Mouse (Mus musculus) intestine, embryonic 16.5 days (tissue): Measurements from ENCODE around the gene Gm10031. TPM values are rescaled to one million over a fixed set of nuclear protein-coding genes. Genes with fewer than 3 reads are reported as not detected.

Experiments used
- ATAC-seq: fragments of 200-750 bp; cut with Nextera tagmentation; 2 replicates; pipeline ENCODE4 v1.8.0; 2017; ENCODE audit warnings: moderate TSS enrichment, moderate library complexity
- H3K27ac ChIP-seq: fragments of 300-500 bp; sonication (generic); 2 replicates; pipeline ENCODE4 v1.5.1; 2014; ENCODE audit warnings: mild to moderate bottlenecking, low read length
- H3K27me3 ChIP-seq: fragments of 300-500 bp; sonication (generic); replicated peaks from 2 replicates; pipeline ENCODE4 v1.6.1; 2014; ENCODE audit warnings: low read length, control low read depth, mixed read lengths; ENCODE audit not compliant: control insufficient read depth, insufficient read depth
- H3K36me3 ChIP-seq: fragments of 300-500 bp; sonication (generic); 2 replicates; pipeline ENCODE4 v1.6.1; 2014; ENCODE audit warnings: low read length, control low read depth; ENCODE audit not compliant: control insufficient read depth, insufficient read depth
- H3K4me1 ChIP-seq: fragments of 300-500 bp; sonication (generic); 2 replicates; pipeline ENCODE4 v1.6.1; 2014; ENCODE audit warnings: low read length, control low read depth, mixed read lengths; ENCODE audit not compliant: control insufficient read depth, insufficient read depth
- H3K4me2 ChIP-seq: fragments of 300-500 bp; sonication (generic); 2 replicates; pipeline ENCODE4 v1.6.1; 2014; ENCODE audit warnings: low read depth, low read length, control low read depth
- H3K4me3 ChIP-seq: fragments of 300-500 bp; sonication (generic); 2 replicates; pipeline ENCODE4 v1.5.1; 2014; ENCODE audit warnings: mild to moderate bottlenecking, low read length
- H3K9ac ChIP-seq: fragments of 300-500 bp; sonication (generic); 2 replicates; pipeline ENCODE4 v1.6.1; 2014; ENCODE audit warnings: low read depth, low read length
- H3K9me3 ChIP-seq: fragments of 300-500 bp; sonication (generic); 2 replicates; pipeline ENCODE4 v1.6.1; 2016; ENCODE audit warnings: low read length, control low read depth; ENCODE audit not compliant: control insufficient read depth
- WGBS: fragments of 180-500 bp; shearing (Covaris S2); extraction: QIAGEN DNeasy Blood & Tissue Kit; methylation state at CpG from one replicate; pipeline ENCODE4 v1.1.7; 2014; 5-methylcytosine and 5-hydroxymethylcytosine counted together
- polyA plus RNA-seq: library from polyadenylated mRNA; unstranded; fragments of >200 nt; fragmentation: Nextera tagmentation; extraction: Ambion mirVana; gene quantifications from 2 replicates; pipeline ENCODE4 v1.2.1, GENCODE M21; 2015

Gm10031 gene
- polyA plus RNA-seq, 1 experiment from 2014 or later: 0.48 TPM

GRCm38 (mm10) chr1:156566132-156566531 is 42.3 kb downstream of the Gm10031 start:
- WGBS: 96% methylated on average over 3 of the region's 3 CpGs
- Histone ChIP-seq H3K36me3 (no peaks in the 10 kb centered on the region), H3K4me3 (no peak overlapping the region), H3K4me1 (peaks cover 8% of the 10 kb centered on the region), H3K9me3 (no peaks in the 10 kb centered on the region), H3K27ac (no peak overlapping the region), H3K4me2 (no peak overlapping the region), H3K27me3 (no peaks in the 10 kb centered on the region), H3K9ac (no peak overlapping the region)
- no peak for ATAC-seq

GRCm38 (mm10) chr1:156569615-156570014 is 45.8 kb downstream of the Gm10031 start:
- Histone ChIP-seq H3K36me3 (no peaks in the 10 kb centered on the region), H3K27me3 (no peaks in the 10 kb centered on the region), H3K4me3 (no peak overlapping the region), H3K4me2 (no peak overlapping the region), H3K27ac (no peak overlapping the region), H3K9me3 (no peaks in the 10 kb centered on the region), H3K4me1 (peaks cover 8% of the 10 kb centered on the region), H3K9ac (no peak overlapping the region)
- no peak for ATAC-seq
- 87% methylated on average over 4 of the region's 4 CpGs for WGBS

- no peak for ATAC-seq
- Histone ChIP-seq H3K36me3 (no peaks in the 10 kb centered on the region), H3K9ac (no peak overlapping the region), H3K4me2 (no peak overlapping the region), H3K4me3 (no peak overlapping the region), H3K9me3 (no peaks in the 10 kb centered on the region), H3K27ac (no peak overlapping the region), H3K27me3 (no peaks in the 10 kb centered on the region), H3K4me1 (peaks cover 13% of the 10 kb centered on the region)
- WGBS: 78% methylated on average over 4 of the region's 4 CpGs
Observed at GRCm38 (mm10) chr1:156572952-156573351, 49.1 kb downstream of the Gm10031 start.

Other genes starting within 250 kb of the Gm10031 start
- gene Tdrd5, start 220.3 kb upstream of the Gm10031 start, polyA plus RNA-seq: 0.35 and 0.66 TPM in 2 replicates
- not detected in 2 replicates for gene Nphs2, start 213.3 kb upstream of the Gm10031 start, polyA plus RNA-seq
- gene Gm2000, start 158.0 kb upstream of the Gm10031 start, polyA plus RNA-seq: 759 and 815 TPM in 2 replicates
- gene Axdnd1, start 102.9 kb upstream of the Gm10031 start, polyA plus RNA-seq: 0.16 and 0.29 TPM in 2 replicates
- 84.4 and 93.9 TPM in 2 replicates for gene Soat1, start 49.7 kb upstream of the Gm10031 start, polyA plus RNA-seq
- gene Abl2, start 34.8 kb downstream of the Gm10031 start, polyA plus RNA-seq: 2.2 and 2.7 TPM in 2 replicates
- 6.8 and 7.0 TPM in 2 replicates for gene Tor3a, start 150.3 kb downstream of the Gm10031 start, polyA plus RNA-seq
- gene Fam20b, start 195.1 kb downstream of the Gm10031 start, polyA plus RNA-seq: 38.6 and 47.1 TPM in 2 replicates